Mouse (Mus musculus) urinary bladder, postnatal 10 days (tissue): Measurements from ENCODE around the gene Shroom3.

Experiments used
- DNase-seq: peaks from one replicate; pipeline ENCODE4 v3.0.0; 2022; ENCODE audit warnings: low spot score

Gene Shroom3

DNA sequence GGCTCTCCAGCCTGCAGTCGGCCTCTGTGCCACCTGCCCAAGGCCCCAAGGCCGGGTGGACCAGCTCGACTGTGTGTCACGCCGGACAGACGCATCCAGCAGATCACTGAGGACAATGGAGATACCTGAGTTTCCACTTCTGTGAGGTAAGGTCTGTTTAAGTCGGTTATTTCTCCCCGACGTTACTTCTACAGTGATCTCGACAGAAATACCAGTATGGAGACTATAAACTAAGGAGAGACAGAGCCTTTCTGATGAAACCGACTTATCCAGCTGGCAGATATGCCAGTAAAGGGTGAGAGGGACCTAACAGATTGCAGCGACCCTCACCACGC lies 126.1 kb downstream of the Shroom3 start:
- DNase-seq, result no peak

DNA sequence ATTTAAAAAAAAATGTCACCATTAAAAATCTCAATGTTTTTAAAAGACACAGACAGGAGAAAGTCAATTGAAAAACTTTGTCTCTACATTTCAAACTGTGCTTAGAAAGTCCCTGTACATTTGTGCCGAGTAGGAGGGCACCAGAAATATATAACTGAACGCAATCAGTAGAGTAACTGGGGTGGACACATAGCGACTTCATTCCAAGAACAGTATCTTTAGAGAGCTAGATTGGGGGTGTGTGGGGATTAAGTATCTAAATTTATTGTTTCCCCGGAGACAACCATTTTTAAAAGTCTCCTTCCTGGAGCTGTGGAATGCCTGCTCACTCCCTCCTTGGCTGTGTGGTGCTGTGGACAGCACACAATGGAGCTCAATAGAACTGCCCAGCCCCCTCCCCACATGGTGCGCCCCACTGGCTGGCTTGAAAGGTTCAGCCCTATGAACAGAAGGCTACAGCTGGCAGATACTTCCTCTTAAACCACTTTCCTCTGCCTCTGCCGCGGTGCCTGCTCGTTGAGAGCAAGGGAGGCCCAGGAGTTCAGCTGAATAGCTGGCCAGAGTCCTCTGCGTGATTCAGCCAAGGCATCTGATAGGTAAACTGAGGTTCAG lies 127.8 kb downstream of the Shroom3 start:
- no peak for DNase-seq

DNA sequence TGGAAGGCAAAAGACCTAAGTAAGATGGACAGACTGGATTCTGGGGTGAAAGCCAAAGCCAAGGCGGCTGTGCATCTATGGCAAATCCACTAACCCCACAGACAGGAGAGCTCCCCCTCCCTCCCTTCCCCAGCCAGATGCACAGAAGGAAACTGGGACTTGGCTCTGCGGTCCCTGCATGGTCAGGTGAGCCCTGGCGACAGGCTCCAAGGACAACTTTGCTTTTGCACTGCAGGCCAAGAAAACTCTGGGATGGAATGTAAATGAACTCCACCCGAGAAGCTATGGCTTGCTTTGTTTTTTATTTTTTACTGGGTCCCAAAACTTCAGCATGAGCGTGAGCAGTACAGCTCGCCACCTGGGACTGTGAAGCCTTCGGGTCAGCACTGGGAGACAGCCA lies 128.5 kb downstream of the Shroom3 start:
- DNase-seq, result no peak

DNA sequence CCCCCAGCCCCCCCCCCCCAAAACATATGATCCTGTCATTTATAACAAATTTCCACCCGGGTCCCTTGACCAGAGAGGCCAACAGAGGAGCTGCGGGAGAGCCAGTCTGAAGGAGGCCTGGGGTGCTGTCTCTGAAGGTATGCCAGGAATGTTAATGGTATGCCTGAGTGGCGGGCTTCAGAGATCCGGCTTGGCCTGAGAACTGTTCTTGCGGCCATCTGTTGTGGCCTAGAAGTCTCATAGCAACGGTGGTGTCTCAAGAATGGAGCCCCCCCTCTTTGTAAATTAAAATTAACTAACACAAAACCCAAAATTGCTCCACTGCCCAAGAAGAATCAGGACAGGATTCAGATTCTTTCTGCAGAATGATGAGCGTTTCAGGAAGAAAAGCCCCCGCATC lies 129.7 kb downstream of the Shroom3 start:
- no peak for DNase-seq

DNA sequence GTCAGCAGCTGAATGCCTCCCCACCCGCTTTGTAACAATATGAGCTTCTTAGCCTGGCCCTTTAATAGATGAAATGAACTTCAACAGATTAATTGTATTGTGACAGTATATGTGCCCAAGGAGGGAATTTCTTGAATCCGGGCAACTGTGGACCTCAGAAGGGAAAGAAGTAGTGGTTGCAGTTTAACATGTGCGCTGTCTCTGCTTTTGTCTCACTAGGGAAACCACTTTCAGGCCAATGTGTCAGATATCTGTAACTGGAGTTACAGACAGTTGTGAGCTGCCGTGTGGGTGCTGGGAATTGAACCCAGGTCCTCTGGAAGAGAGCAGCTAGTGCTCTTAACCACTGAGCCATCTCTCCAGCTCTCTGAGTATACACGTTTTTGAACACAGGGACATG lies 130.3 kb downstream of the Shroom3 start:
- no peak for DNase-seq

DNA sequence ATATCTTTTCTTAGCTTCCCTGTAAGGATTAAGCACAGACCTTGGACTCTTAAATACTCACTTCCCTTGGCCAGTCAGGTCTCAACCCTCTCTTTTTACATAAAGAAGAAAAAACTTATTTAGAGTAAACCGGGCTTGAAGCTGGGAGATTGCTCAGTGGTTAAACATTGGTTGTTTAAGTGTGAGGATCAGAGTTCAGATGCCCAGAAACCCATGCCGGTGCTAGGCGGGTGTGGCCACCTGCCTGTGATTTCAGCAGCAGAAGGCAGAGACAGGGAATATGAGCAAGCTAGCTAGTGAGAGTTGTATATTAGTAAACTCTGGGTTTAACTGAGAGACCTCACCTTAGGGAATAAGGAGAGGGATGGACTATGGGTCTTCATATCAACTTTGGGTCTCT lies 131.4 kb downstream of the Shroom3 start:
- DNase-seq, result no peak

DNA sequence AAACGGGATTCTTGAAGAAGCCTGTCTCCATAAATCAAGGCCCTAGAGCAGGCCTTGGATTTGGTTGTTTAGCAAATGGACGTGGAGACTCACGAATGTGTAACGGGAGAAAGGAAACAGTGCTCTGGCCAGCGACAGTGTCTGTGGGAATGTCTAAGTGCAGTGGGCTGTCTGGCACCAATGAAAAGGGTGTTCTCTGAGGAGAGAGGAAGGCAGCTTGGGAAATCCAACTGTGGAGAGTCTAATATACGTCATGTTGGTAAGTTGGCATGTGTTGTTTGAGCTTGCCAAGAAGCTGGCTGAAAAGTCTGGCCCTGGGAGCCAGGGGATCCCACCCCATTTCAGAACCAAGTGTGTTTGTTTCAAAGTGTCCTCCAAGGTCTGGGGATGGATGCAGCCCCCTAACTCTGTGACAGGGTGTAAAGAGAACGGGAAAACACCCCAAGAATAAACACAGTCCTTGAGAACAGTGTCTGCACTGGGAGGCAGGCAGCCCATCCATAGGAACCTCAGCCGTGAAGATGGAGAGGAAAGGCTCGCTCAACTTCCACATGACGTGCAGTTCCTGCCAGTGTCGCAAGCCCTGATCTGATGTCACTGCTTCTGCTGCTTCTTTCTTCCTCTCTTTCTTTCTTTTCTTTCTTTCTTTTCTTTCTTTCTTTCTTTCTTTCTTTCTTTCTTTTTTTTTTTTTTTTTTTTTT lies 134.0 kb downstream of the Shroom3 start:
- no peak for DNase-seq

DNA sequence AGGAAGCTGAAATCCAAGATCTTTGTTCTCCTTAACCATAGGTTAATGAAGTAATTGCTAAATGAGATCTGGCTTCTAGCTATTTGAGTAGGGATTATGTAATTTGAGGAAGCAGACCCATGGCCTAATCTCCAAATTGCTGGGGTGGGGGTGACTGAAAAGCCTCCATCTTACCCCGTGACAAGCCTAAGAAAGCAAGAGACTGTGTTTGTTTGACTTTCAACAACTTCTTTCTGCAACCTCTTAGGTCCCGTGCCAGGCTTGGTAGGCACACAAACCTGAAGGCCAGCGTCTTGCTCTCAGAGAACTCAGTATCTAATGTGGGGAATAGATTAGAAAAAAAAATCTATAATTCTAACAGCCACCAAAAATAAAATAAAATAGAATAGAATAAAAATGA lies 138.1 kb downstream of the Shroom3 start:
- no peak for DNase-seq

DNA sequence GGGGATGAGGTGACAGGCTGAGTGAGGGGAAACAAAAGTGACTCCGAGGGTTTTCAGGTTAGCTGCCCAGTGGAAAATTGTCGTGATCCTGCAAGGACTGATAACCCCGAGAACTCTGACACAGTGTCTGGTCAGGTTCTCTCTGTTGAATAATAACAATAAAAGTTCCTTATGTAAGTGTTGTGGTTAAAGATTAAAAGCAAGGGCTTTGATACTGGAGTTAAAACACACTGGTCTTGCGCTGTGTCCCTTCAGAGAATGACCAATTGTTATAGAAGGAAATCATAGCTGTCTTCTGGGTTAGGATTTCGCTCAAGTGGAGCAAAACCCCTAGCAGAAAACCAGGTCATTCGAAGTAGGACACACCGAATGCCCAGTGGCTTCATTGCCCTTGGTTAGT lies 140.3 kb downstream of the Shroom3 start:
- DNase-seq, result no peak

DNA sequence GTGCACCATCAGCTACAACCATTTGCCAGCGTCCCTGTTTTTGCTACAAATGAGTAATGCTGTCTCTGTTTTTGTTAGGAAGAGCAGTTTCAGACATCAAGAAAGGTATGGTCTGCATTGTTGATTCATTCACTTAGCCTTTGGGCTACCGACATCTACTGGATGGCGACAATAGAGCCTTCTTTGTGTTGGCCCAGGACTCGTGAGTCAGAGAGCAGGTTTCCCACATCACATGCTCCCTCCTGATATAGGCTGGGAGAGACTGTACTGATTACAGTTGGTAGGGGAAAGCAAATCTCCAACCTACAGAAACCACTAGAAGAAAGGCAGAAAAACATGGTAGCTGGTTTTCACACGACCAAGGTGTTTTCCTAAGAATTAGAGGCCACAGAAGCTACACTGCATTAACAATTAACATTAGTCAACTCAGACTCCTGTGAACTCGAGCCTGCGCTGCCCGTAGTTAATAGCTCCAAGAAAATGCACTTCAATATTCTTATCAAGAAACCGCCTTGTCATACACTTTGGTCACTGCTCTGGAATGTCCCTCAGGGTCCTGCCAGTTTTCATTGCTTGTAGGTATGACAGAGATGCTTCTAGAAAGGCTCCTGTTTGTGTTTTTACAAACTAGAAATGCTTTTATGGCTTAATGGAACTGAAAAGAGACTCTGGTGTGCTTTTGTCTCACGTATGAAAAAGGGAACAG lies 141.2 kb downstream of the Shroom3 start:
- DNase-seq, result no peak

DNA sequence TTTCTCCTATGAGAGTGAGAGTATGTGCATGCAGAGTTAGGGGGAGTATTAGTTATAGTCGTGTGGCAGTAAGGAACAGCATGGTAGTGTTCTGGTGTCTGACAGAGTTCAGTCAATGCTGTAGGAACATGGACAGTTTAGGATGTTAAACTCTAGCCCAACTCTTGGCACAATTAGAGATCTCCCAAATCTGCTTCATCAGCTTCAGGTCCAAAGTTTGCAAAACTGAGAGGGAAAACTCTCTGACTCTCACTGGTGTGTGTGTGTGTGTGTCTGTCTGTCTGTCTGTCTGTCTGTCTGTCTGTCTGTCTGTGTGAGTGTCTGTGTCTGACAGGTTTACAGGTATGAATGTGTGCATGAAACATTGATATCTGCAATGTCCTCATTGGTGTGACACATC lies 147.2 kb downstream of the Shroom3 start:
- no peak for DNase-seq

DNA sequence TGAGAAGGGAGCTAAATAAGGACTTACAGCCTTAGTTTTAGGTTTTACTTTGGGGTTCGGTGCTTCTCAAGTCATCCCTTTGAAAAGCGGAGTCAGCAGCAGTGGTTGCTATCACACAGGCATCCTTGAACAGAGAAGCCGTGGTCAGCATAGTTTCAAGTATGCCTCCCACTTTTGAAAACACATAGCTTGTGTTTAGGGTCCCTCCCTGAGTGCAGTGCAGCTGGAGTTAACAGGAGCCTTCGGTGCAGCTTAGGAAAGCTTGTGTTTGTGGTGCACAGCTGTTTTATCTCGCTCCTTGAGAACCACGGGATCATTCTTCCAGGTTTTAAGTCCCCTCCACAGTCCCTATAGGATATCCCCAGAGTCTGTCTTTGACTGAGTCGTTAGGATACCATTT lies 151.3 kb downstream of the Shroom3 start:
- DNase-seq, result no peak

DNA sequence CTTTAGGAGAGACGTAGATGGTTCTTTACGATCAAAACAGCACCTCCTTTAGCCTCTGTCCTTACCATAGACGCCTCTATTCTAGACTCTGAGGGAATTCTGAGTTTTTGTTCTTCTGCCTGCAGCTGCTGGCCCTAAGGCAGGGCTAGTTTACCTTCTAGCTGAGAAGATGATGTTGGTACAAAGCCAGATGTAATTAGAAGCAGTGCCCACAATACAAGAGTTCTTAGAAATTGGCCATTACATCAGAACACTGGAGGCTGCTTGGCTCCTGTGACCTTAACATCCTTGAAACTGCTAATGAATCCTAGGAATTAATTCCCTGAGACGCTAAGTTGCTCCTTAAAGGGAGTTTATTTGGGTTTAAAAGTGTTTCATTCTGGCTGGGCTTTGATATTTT lies 154.1 kb downstream of the Shroom3 start:
- no peak for DNase-seq

DNA sequence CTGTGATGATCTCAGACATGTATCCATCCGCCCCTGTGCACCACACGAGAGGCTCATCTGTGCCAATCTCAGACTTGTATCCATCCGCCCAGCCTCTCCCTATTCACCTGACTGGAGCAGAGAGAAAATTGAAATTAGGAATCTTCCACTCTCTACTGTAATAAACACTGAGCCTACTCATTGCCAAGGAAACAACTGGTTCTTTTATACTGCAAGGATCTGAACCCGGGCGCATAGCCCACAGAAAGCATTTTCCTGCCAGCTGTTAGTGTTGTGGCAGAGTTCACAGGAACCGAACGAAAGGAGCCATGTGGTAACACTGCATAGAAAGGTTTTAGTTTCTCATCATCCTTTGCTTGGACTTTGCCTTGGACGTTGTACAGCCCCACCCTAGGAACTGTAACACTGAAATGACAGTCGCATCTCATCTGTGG lies 155.1 kb downstream of the Shroom3 start:
- no peak for DNase-seq

DNA sequence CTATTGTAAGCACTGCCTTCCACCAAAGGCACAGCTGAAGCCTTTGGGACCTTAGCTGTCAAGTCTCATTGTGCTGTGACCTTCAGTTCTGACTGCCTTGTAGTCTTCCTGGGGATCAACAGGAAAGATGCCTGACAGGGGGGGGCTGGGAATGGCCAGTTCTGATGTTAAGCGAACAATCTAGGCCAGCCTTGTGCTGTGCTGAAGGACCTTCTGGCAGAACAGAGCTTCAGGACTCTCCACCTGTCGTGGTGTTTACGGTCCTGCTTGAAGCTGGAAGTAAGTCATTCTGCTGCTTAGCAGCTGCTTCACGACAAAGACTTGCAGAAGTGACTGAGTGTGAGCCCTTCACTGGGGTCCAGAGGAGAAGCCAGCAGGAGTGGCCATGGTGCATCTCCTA lies 156.1 kb downstream of the Shroom3 start:
- no peak for DNase-seq

DNA sequence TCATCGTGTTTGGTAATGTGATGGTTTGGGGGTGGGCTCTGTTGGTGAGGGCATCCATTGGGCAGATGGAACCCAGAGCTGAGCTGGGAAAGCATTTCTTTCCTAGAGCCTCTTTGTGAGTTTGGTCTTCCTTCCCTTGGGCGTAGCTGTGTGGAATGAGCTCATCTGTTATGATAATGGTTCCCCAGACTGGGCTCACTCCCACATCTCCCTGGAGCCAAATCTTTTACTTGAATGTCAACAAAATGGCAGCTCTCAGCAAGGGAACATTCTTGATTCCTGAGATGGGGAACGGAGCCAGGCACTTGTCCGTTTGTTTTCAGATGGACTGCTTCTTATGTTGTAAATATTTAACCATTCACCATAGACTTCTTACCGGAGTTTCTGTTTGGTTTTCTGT lies 158.2 kb downstream of the Shroom3 start:
- no peak for DNase-seq

DNA sequence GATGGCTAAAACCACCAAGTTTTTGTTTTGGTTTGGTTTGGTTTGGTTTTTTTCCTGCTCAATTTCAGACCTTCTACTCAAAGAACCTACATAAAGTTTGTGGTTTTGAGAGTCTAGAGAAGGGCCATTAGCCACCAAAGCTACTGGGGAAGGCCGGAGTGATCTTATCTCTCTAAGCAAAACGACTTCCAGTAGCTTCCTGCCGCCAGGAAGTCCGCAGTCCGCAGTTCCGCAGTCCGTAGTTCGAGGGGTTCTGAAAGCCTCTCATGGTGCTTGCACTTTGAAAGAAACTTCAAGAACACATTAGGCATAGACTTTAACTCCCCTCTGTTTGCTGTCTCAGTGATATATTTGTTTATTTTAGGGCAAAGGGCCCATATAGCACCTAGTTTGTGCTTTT lies 159.2 kb downstream of the Shroom3 start:
- no peak for DNase-seq

DNA sequence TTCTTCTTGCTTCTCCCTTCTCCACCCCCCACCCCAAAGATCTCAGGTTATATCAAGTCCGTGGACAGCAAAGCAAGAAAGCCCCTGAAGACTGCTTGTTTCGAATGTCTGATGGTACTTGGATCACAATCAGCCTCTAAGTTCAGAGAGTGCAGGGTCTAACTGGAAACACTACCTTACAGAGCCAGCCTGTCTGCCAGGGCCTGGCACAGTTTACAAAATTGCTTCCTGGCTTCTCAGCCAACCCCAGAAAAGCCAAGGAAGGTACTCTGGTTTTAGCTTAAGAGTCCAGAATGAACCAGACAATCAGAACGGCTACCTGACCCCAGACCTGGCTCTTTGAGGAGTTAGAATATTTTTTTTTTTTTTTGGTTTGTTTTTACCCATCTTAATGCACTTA lies 159.6 kb downstream of the Shroom3 start:
- no peak for DNase-seq

DNA sequence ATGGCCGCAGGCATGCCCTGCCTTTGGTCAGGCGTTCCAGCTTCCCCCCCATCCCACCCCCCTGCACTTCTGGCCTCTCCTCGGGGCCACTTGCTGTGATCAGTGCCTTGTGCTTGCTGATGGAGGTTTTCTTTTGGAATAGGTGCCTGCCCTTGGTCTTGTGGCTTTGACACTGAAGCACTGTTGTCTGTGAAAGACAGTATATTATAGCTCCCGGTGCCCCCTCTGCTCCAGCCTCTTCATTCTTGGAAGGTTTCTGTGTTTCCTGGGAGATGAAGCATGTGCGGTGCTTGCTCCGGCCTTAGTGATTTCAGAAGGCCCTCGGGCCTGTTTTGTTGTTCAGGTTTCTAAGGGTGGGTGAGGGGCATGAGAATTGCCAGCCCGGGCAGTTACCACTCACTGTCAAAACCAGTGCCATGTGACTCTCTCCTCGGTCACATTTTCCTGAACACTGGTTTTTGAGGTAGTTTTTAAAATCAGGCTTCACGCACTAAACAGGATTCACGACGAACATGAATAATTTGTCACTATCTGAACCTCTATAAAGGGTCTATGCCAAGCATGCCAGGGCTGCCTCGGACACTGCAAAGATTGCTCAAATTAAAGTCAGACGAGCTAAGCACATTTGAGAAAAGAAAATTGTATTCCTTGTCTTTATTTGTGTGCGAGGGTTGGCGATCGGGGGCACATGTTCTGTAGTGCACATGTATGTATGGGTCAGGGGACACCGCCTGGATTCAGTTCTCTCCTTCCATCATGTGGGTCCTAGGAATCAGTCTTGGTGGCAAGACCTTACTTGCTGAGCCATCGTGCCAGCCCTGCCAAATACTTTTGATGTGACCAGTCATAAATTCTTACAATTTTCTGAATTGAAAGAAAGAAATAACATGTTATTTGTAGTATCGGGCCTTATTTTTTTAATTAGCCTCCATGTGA lies 160.9 kb downstream of the Shroom3 start:
- no peak for DNase-seq

DNA sequence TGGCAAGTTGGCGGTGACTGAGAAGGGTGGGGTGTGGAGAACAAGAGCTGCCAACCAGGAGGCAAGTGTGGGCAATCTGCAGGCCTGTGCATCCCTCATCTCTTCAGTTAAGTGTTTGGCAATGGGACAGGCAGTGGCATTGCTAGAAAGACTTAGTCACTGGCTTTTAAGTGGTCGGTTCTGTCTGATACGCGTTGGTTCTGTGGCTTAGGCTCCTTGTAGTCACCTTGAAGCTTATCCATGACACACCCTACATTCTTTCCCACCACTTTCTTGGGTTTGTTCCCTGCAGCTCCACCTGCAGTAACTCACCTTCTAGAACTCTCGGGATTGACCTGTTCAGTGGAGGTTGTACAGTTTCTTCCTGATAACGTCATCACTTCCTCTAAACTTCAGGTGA lies 166.5 kb downstream of the Shroom3 start:
- DNase-seq, result no peak

DNA sequence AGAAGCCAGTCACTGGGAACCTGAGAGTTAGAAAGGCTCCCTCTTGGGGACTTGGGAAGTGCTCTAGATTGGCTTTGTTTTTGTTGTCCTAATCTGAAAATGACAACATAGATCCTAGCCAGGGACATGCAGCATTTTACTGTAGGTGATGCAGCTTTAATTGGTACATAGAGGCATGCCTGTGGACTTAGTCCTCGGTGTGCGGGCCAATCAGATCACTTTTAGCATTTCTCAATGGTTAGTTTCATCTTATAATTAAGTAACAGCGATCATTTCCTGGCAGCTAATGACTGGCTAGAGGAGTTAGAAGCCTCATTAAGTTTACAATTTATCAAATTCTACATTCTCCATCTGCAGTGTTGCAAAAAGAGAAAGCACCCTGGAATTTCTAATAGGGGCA lies 167.7 kb downstream of the Shroom3 start:
- no peak for DNase-seq

DNA sequence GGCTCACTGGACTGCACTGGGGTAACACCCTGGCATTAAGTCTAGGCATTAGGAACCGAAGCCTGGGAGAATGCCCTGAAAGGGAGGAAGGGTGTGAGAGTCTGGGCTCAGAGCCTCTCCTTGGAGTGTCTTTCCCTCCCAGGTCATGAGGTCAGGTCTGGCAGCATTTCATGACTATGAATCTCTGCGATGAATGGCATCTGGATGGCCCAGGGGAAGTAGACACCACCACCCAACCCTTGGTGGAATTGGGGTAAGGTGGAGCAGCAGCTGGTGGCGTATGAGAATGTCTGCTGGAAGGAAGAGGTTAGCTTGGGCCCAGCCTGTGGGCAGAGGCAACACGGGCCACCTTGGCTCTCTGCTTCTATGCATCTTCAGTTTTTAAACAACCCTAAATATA lies 171.7 kb downstream of the Shroom3 start:
- no peak for DNase-seq

DNA sequence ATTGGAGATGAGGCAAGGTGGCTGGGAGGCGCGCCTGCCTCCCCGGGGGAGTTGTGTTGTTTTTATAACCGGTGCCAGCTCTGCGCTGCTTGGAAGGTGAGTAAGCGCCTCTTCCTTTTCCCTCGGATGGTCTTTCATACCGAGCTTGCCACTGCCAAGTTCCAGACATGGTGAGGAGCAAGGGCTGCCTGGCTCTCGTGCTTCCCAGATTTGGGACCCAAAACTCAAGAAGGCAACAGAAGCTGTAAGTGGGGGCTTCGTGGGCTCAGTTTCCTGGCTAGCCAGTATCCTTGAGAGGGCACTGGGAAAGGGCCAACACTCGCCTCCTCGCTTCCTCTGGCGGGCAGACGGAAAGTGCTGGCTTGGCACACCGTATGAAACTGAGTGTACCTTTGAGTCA lies 173.1 kb downstream of the Shroom3 start:
- DNase-seq, result no peak
